Mouse (Mus musculus): ENCODE measurements around the gene Gm20547.
"Not testable (repeated sequence)": the region's sequence is repeated elsewhere in the genome, so short reads cannot be mapped to it uniquely, and the experiment has no call there.

DNA sequence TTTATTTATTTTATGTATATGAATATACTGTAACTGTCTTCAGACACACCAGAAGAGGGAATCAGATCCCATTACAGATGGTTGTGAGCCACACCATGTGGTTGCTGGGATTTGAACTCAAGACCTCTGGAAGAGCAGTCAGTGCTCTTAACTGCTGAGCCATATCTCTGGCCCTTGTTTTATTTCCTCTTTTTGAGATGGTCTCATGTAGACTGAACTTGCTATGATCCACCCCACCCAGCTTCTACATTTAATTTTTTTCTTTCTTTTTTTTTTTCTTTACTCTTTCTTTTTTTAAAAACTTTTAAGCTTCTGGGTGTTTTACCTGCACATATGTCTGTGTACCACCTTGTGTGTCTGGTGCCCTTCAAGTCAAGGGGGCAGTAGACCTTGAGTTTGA, 19.0 kb upstream of the Gm20547 start:
- not testable (repeated sequence) for TF ChIP-seq CTCF (IDR thresholded peaks at IDR 0.05; ENCODE audit: borderline replicate concordance, insufficient read depth, low read length); POLR2A (IDR thresholded peaks at IDR 0.05; ENCODE audit: low read depth, low read length)

Data from embryonic fibroblast, embryonic 13.5 days (primary cell).